Comparison of ENCODE assay signal across 8 mouse cellular contexts in the genomic region with DNA sequence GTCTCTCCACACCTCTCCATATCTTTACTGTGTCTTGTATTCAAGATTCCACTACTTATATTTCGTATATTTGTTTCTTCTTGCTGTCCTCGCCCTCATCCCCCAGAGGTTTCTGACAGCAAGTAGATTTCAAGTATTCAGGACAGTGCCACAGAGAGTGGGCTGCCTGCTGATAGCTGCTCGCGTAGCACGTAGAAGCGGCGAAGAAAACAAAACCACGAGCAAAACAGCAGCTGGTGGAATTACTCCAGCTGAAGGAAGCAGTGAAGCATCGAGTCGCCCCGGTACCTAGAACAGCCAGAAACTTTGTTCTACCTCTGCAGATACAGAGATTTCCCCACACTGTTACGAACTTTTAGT. TPM values are rescaled to one million over a fixed set of nuclear protein-coding genes. Genes with fewer than 3 reads are reported as not detected.
DNase-seq lines count a peak whose midpoint lies in the region; ATAC-seq and TF ChIP-seq lines count a peak whose summit lies in the region.

No protein-coding gene starts in this region.

- H3K27ac ChIP-seq in cerebellum, adult 2 months (ENCODE audit: insufficient read depth, low read length) = peak overlapping the region; percentile 95
- H3K27ac ChIP-seq in lung, embryonic 16.5 days (ENCODE audit: low read length) = peak overlapping the region; percentile 77
- H3K27ac ChIP-seq in forebrain, embryonic 14.5 days (ENCODE audit: low read depth, low read length) = peak overlapping the region; percentile 81
- H3K27ac ChIP-seq in midbrain, embryonic 14.5 days (replicated peaks; ENCODE audit: low read depth, low read length) = peak overlapping the region; percentile 91

- no peaks in the 10 kb centered on the region for H3K27me3 ChIP-seq in cerebellum, adult 2 months (ENCODE audit: control insufficient read depth, insufficient read depth, low read length)
- no peaks in the 10 kb centered on the region for H3K27me3 ChIP-seq in lung, embryonic 16.5 days (ENCODE audit: control insufficient read depth, insufficient read depth, low read depth, low read length)
- H3K27me3 ChIP-seq in forebrain, embryonic 14.5 days (replicated peaks; ENCODE audit: control insufficient read depth, insufficient read depth, low read length) = no peaks in the 10 kb centered on the region
- H3K27me3 ChIP-seq in midbrain, embryonic 14.5 days (ENCODE audit: control insufficient read depth, insufficient read depth, low read length) = no peaks in the 10 kb centered on the region

- 5% methylated on average over 12 of the region's 12 CpGs for WGBS in cerebellum, adult 2 months
- 21% methylated on average over 12 of the region's 12 CpGs for WGBS in lung, embryonic 16.5 days
- 15% methylated on average over 12 of the region's 12 CpGs for WGBS in forebrain, embryonic 14.5 days
- WGBS in large intestine, adult 2 months = 9% methylated on average over 12 of the region's 12 CpGs
- WGBS in midbrain, embryonic 14.5 days = 14% methylated on average over 12 of the region's 12 CpGs

- H3K4me2 ChIP-seq in lung, embryonic 16.5 days (ENCODE audit: low read depth, low read length) = peak overlapping the region; percentile 90
- H3K4me2 ChIP-seq in forebrain, embryonic 14.5 days (ENCODE audit: low read length) = peak overlapping the region; percentile 74
- peak overlapping the region; percentile 95 for H3K4me2 ChIP-seq in midbrain, embryonic 14.5 days (ENCODE audit: low read length)

- peak overlapping the region; percentile 89 for H3K4me3 ChIP-seq in cerebellum, adult 2 months (replicated peaks; ENCODE audit: insufficient read depth, low read depth, low read length)
- peak overlapping the region; percentile 78 for H3K4me3 ChIP-seq in lung, embryonic 16.5 days (ENCODE audit: low read length)
- H3K4me3 ChIP-seq in forebrain, embryonic 14.5 days (ENCODE audit: low read depth, low read length) = peak overlapping the region; percentile 63
- peak overlapping the region; percentile 77 for H3K4me3 ChIP-seq in midbrain, embryonic 14.5 days (replicated peaks; ENCODE audit: low read depth, low read length)

- H3K36me3 ChIP-seq in lung, embryonic 16.5 days (ENCODE audit: control insufficient read depth, insufficient read depth, low read length) = peaks cover 3% of the 10 kb centered on the region
- H3K36me3 ChIP-seq in forebrain, embryonic 14.5 days (ENCODE audit: control insufficient read depth, insufficient read depth, low read length) = peaks cover 11% of the 10 kb centered on the region
- H3K36me3 ChIP-seq in midbrain, embryonic 14.5 days (ENCODE audit: control insufficient read depth, insufficient read depth, low read length) = peaks cover 19% of the 10 kb centered on the region

- no peak for TF ChIP-seq POLR2A in cerebellum, adult 2 months (IDR thresholded peaks at IDR 0.05; ENCODE audit: borderline replicate concordance, insufficient read depth, low read length)

- TF ChIP-seq CTCF in cerebellum, adult 2 months (IDR thresholded peaks at IDR 0.05; ENCODE audit: borderline replicate concordance, insufficient read depth, low read depth, low read length) = no peak

- no peaks in the 10 kb centered on the region; the same call in 1 of the 2 replicates for H3K4me1 ChIP-seq in cerebellum, adult 2 months (ENCODE audit: control insufficient read depth, insufficient read depth, low read length)
- H3K4me1 ChIP-seq in lung, embryonic 16.5 days (replicated peaks; ENCODE audit: control insufficient read depth, insufficient read depth, low read length) = peaks cover 14% of the 10 kb centered on the region
- peaks cover 18% of the 10 kb centered on the region for H3K4me1 ChIP-seq in forebrain, embryonic 14.5 days (ENCODE audit: control insufficient read depth, insufficient read depth, low read length)
- H3K4me1 ChIP-seq in midbrain, embryonic 14.5 days (ENCODE audit: control insufficient read depth, insufficient read depth, low read length) = peaks cover 20% of the 10 kb centered on the region

- 0 out of 2 replicates have a peak, but pooled peaks have one; percentile 21 for ATAC-seq in lung, embryonic 16.5 days (ENCODE audit: low read depth)
- peak; percentile 42; the same call in 1 of the 2 replicates for ATAC-seq in forebrain, embryonic 14.5 days
- ATAC-seq in midbrain, embryonic 14.5 days (ENCODE audit: low FRiP score, low TSS enrichment) = no peak

- DNase-seq in cerebellum, adult 2 months = no peak
- no peak for DNase-seq in cerebellum, adult 8-10 months
- DNase-seq in lung, postnatal 25 days (ENCODE audit: low spot score) = no peak
- no peak for DNase-seq in forebrain, embryonic 14.5 days (ENCODE audit: low spot score)
- peak; percentile 10 for DNase-seq in large intestine, adult 2 months (ENCODE audit: low read depth, low spot score)
- DNase-seq in midbrain, embryonic 14.5 days = no peak
- no peak for DNase-seq in adrenal gland, adult 2 months

- H3K9ac ChIP-seq in lung, embryonic 16.5 days (ENCODE audit: low read length) = peak overlapping the region; percentile 86
- H3K9ac ChIP-seq in forebrain, embryonic 14.5 days (ENCODE audit: low read length) = peak overlapping the region; percentile 70
- H3K9ac ChIP-seq in midbrain, embryonic 14.5 days (replicated peaks; ENCODE audit: low read length) = peak overlapping the region; percentile 87

- no peaks in the 10 kb centered on the region for H3K9me3 ChIP-seq in lung, embryonic 16.5 days (ENCODE audit: control insufficient read depth, low read length)
- H3K9me3 ChIP-seq in forebrain, embryonic 14.5 days (replicated peaks; ENCODE audit: control insufficient read depth, low read length) = no peaks in the 10 kb centered on the region
- H3K9me3 ChIP-seq in midbrain, embryonic 14.5 days (ENCODE audit: control insufficient read depth, low read length) = no peaks in the 10 kb centered on the region

RNA-seq across cellular contexts. Expression of a gene that starts 0.4 kb away (rescaled TPM):
- polyA plus RNA-seq in cerebellum, adult 2 months (2012; rRNA removed) = 58.6 and 61.7 TPM in 2 replicates
- polyA plus RNA-seq in lung, embryonic 16.5 days (2015; fragmentation: Nextera tagmentation; extraction: Ambion mirVana) = 65.8 and 67.2 TPM in 2 replicates
- 134 and 138 TPM in 2 replicates for polyA plus RNA-seq in forebrain, embryonic 14.5 days (2014; fragmentation: Nextera tagmentation; extraction: Ambion mirVana)
- 37.5 and 40.4 TPM in 2 replicates for polyA plus RNA-seq in large intestine, adult 2 months (2012; rRNA removed)
- polyA plus RNA-seq in midbrain, embryonic 14.5 days (2014; fragmentation: Nextera tagmentation; extraction: Ambion mirVana) = 125 and 145 TPM in 2 replicates
- total RNA-seq in adrenal gland, adult 2 months (2021) = 10 to 100 TPM; 54.2 to 69.9 TPM
- 30.0 and 40.0 TPM in 2 replicates for polyA plus RNA-seq in adrenal gland, adult 2 months (2012; rRNA removed)
